Mouse (Mus musculus) adrenal gland, adult (tissue): ENCODE measurements at regions not wholly inside any gene's neighbourhood (a gene's known extent, or its start where the extent isn't known, plus 50 kb on each side); places are given as distances from the start of the nearest gene placed in this dataset.

ENCODE experiments used
- DNase-seq, 2 experiments: peaks; one replicate each; pipeline ENCODE4 v3.0.0; 2022 to 2023; ENCODE audit warnings: low spot score in 1 of 2; ENCODE audit not compliant: inconsistent age in 2 of 2

- no peak for DNase-seq
These were observed 65.9 kb upstream of the P3h2 start for GRCm38 (mm10) chr16:26171441-26171840.

- no peak for DNase-seq
These were observed 63.8 kb upstream of the P3h2 start for GRCm38 (mm10) chr16:26169382-26169781.

GRCm38 (mm10) chr16:26168216-26168615 lies 62.6 kb upstream of the P3h2 start:
- DNase-seq, result no peak

- DNase-seq, result no peak
These were observed 58.5 kb upstream of the P3h2 start for GRCm38 (mm10) chr16:26164066-26164465.

GRCm38 (mm10) chr16:26163401-26163800 lies 57.8 kb upstream of the P3h2 start:
- DNase-seq, result no peak

GRCm38 (mm10) chr16:26157606-26158005 lies 52.0 kb upstream of the P3h2 start:
- DNase-seq, result no peak
